Mouse (Mus musculus) liver (tissue): ENCODE results near the gene Pik3cg.
A peak's percentile ranks its signal among the peaks of the same experiment; 100 is the strongest.

Experiments
- DNase-seq: peaks from one replicate; pipeline ENCODE4 v3.0.0-alpha.2; 2020; ENCODE audit warnings: mixed read lengths

Pik3cg gene

DNA sequence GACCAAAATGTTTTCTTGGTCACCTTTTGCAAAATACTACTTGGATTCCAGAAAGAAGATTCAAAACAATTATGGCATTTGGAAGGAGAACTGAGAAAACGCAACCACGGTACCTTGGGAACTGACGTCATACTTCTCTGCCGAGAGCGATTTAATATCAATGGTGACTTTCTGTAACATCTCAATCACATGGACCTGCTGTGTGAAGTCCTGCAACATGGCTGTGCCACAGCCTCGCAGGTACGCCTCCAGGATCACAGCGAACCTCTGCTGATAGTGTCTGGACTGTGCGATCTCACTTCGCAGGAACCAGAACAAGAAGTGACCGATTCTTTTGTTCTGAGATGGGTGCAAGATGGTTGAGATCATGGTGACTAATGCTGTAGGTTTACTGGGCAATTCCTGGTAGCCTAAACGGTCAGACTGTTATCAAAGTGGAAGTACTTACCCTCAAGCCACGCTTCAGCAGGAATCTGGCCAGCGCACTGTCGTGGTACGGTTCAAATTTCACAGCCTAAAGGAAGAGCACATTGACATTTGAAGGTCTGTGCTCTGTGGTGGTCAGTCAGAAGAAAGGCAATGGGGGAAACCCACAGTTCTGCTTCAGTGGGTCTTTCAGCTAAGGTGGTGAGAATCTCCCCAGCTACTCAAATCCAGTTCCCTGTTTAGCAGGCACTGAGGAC, 7.9 kb downstream of the Pik3cg start:
- no peak for DNase-seq

DNA sequence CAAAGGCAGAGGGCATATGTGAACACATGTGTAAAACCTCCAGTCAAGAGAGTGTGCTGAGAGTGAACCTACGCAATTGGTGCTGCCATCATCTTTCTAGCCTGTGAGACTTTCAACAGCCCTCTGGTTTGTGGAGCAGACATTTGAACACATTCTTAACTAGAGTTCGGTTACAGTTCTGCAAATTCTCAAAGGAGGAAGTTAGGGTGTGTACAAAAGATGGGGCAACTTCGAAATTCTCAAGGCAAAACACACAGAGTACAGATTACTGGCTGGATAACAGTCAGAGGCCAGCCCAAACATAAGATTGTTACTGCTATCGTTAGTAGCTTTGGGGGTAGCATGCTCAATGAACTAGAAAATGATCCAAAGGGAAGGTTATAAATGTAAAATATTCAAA, 9.0 kb downstream of the Pik3cg start:
- no peak for DNase-seq

DNA sequence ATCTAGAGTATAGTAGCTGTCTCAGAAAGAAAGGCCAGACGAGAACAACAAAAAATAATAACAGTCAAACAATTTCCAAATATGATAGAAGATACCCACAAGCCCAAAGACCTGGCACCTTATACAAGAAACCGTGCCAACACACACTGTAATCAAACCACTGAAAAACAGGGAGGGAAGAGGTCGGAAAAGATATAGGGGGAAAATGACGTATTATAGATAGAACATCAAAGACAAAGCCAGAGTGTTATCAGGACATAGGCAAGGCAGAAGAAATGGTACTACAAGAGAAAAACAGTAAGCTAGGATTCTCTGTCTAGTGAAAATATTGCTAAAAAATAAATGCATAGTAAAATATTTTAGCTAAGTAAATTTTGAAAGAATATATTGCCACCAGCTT, 10.4 kb downstream of the Pik3cg start:
- no peak for DNase-seq

GRCm38 (mm10) chr12:32195000-32195399, 13.5 kb downstream of the Pik3cg start:
- no peak for DNase-seq

- DNase-seq: no peak
These were observed 14.1 kb downstream of the Pik3cg start for GRCm38 (mm10) chr12:32194358-32194757.

GRCm38 (mm10) chr12:32190927-32191326, 17.5 kb downstream of the Pik3cg start:
- no peak for DNase-seq

- no peak for DNase-seq
These were observed 20.7 kb downstream of the Pik3cg start for GRCm38 (mm10) chr12:32187668-32188236.

- DNase-seq: no peak
These were observed 21.7 kb downstream of the Pik3cg start for GRCm38 (mm10) chr12:32186627-32187255.

GRCm38 (mm10) chr12:32184874-32185273, 23.6 kb downstream of the Pik3cg start:
- DNase-seq: no peak

GRCm38 (mm10) chr12:32183584-32183983, 24.9 kb downstream of the Pik3cg start:
- DNase-seq: no peak

GRCm38 (mm10) chr12:32182632-32183419, 25.6 kb downstream of the Pik3cg start:
- DNase-seq: no peak

GRCm38 (mm10) chr12:32181885-32182284, 26.6 kb downstream of the Pik3cg start:
- DNase-seq: no peak

DNA sequence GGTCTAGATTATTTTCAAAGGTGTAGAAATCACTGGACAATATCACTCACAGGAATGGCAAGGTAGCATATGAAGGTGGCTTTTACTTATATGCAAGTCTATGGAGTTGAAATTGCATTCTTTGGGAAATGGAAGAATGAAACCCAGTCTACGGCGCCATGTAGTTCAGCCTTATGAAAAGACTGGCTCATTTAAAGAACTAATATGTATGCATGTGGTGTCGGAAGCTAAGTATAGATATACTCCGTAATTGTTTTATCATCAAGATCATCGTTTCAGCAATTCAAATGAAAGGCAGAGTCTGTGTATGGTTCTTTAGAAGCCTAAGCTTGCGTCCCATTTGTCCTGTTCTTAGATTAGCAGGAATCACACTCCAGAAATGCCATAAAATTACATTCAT, 34.0 kb downstream of the Pik3cg start:
- DNase-seq: no peak

DNA sequence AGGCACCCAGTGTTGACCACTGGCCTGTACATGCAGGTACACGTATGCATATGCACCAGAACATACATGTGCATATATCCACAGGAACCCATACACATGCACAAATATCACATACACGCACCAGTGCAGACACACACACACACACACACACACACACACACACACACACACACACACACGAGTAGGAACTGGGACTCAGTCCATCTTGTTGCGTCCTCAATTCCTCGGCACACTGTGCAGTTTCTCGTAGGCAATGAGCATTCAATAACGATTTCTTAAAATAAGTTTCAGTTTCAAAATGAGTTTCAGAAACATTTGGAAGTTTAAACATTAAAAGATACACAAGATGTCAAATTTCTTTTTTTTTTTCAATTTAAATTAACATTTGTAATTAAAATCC, 35.6 kb downstream of the Pik3cg start:
- no peak for DNase-seq

DNA sequence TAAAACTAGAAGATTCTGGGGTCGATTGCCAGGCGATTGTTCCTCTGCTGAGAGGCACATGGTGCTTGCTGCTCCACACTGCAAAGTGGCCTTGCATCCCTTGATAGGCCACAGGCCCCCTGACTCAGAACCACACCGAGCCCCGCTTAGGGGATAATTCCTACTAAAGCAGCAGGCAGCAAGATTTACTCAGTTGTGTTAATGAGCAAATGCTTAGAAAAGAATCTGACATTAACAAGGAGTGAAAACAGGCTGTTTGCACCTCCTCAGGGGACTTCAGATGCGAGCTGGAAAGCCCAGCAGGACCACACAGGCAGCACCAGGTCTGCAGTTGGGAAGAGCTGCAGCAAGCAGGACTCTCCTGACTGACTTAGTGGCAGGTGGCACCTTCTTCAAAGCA, 39.3 kb downstream of the Pik3cg start:
- DNase-seq: no peak

DNA sequence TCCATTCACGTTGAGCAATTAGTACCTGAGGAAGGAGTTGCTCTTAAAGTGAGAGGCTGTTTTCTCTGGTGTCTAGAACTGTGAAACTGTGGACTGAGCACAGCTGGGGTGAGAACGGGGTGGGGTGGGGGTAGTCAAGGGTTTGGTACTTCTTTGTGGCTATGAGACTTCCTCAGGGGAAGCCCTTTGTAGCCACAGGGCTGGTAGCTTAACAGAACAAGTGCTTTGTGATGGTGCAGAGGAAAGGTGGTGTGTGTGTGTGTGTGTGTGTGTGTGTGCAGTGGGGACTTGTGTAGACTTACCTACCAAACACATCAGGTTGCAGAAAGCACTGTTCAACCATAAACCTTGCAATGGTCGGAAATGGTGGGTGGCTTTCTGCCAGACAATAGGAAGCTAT, 39.7 kb downstream of the Pik3cg start:
- no peak for DNase-seq

DNA sequence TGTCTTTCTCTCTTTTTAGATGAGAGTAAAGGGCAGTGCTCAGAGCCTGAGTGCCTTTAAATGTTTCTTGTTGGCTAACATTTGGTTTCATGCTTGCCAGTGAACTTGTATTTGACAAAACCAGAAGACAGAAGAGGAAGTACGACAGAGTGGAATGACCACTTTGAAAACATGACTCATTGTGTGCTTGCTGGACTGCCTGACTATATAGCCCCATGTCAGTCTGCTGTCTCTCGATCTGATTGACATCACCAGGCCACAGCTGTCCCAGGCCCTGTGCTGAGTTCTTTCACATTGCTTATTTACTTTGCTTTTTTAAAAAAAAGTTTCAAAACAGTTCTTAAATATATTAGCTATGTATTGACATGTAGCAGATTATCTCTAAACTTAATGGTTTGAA, 44.8 kb downstream of the Pik3cg start:
- no peak for DNase-seq

DNA sequence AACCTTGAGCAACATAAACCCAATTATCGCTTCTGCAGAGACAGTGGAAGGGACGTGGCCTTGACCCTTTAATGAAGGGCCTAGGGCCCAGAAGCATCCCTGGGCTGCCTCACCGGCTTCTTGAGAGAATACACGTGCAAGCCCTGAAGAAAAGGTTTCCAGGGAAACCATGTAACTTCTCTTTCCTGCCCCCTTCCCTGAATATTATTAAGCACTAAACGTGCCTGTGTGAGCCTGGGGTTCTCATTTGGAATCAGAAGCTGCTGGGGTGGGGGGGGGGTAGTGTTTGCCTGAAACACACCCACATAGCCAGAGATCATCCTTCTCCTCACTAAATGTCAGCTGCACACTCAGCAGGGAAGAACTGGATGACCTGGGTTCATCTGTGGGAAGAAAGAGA, 49.7 kb downstream of the Pik3cg start:
- no peak for DNase-seq

DNA sequence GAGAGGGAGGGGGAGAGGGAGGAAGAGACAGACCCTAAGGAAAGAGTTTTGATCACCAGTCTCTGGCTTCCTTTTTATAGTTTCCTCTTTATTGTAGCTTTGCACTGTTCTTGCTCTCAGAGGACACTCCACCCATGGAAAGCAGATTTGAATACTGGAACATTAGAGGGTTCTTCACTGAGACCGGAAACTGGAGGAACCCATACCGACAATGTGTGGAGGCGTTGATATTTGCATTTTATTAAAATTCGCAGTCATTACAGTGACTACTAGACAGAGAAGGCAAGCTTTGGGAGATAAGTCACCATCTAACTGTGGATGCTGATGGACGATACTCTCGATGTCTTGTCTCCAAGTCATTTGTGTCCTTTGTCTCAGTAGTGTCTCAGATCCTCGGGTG, 61.9 kb downstream of the Pik3cg start:
- DNase-seq: no peak

- DNase-seq: no peak
These were observed 62.8 kb downstream of the Pik3cg start for GRCm38 (mm10) chr12:32145651-32146050.

GRCm38 (mm10) chr12:32144513-32144912, 63.9 kb downstream of the Pik3cg start:
- DNase-seq: peak; percentile 90

DNA sequence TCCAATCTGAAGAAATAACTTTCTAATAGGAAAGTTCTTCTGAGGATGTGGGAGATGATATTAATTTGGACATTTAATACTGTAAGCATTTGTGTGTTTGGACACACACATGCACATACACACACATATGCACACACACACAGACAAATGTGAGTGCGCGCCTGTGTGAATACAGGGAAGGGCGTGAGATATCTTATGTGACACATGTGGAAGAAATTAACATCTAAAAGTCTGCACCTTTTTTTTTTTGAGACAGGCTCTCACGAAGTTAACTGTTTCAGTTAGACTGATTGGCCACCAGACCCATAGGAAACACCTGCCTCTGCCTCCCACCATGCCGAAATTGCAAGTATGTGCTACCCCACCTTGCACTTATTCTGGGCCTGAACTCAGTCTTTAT, 64.7 kb downstream of the Pik3cg start:
- peak; percentile 61 for DNase-seq

- peak; percentile 84 for DNase-seq
These were observed 65.3 kb downstream of the Pik3cg start for GRCm38 (mm10) chr12:32143151-32143550.

GRCm38 (mm10) chr12:32141766-32142165, 66.7 kb downstream of the Pik3cg start:
- DNase-seq: no peak
